Mouse (Mus musculus): Measurements from ENCODE around the gene Cdc42bpg. TPM values are rescaled to one million over a fixed set of nuclear protein-coding genes. Genes with fewer than 3 reads are reported as not detected.

The Cdc42bpg gene
- polyA plus RNA-seq, 1 experiment, result 0.69 TPM

DNA sequence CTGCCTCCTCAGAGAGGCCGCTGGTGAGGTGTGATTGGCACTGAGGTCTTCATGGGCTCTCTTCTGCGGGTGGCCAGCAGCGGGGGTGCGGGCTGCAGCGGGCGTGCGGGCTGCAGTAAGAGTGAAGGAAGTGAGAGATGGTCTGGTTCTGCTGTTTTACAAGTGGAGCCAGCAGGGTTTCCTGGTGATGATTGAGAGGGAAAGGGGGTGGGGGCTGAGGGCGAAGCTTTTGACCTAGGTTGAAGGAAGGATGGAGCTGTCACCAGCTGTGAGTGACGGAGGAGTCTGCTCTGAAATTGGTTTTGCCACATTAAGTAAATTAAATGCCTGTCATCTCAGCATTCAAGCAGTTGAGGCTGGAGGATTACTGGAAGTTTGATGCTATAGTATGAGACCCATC lies 42.5 kb downstream of the Cdc42bpg start:
- no peaks in the 10 kb centered on the region for H3K9me3 ChIP-seq (ENCODE audit: control insufficient read depth, low read length)
- H3K4me3 ChIP-seq (replicated peaks), result no peak overlapping the region
- peaks cover 18% of the 10 kb centered on the region for H3K4me1 ChIP-seq (ENCODE audit: control insufficient read depth)
- no peak for TF ChIP-seq TAL1 (IDR thresholded peaks at IDR 0.05; ENCODE audit: low read length)
- TF ChIP-seq GATA1 (IDR thresholded peaks at IDR 0.05; ENCODE audit: low read length), result no peak
- no peaks in the 10 kb centered on the region for H3K27me3 ChIP-seq (ENCODE audit: control insufficient read depth)
- H3K36me3 ChIP-seq (ENCODE audit: control insufficient read depth), result peaks cover 49% of the 10 kb centered on the region

GRCm38 (mm10) chr19:6349215-6349983 lies 43.1 kb downstream of the Cdc42bpg start:
- Histone ChIP-seq H3K4me3 (replicated peaks) (no peak overlapping the region), H3K36me3 (ENCODE audit: control insufficient read depth) (peaks cover 51% of the 10 kb centered on the region), H3K27me3 (ENCODE audit: control insufficient read depth) (no peaks in the 10 kb centered on the region), H3K9me3 (ENCODE audit: control insufficient read depth, low read length) (no peaks in the 10 kb centered on the region), H3K4me1 (ENCODE audit: control insufficient read depth) (peaks cover 16% of the 10 kb centered on the region)
- TF ChIP-seq GATA1 (IDR thresholded peaks at IDR 0.05; ENCODE audit: low read length) (no peak), TAL1 (IDR thresholded peaks at IDR 0.05; ENCODE audit: low read length) (no peak)

DNA sequence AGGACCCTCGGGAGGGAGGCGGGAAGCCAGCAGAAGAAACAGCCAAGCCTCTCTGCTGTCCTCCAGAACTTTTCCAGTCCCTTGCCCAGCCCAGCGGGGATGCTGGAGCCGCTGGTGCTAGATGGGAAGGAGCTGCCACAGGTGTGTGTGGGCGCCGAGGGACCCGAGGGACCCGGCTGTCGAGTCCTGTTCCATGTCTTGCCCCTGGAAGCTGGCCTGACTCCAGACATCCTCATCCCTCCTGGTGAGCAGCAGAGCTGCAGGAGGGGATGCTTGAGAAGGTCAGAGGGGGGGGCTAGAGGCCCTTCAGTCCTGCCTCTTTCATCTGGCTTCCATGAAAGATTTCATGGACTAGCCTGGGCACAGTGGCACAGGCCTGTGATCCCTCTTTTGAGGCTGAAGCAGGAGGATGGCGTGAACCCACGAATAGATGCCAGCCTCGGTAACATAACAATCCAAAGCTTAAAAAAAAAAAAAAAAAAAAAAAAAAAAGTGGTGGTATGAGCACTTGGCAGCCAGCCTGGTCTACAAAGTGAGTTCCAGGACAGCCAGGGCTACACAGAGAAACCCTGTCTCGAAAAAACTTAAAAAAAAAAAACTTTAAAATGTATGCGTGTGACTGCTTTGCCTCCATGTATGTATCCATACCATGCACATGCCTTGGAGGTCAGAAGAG lies 45.3 kb downstream of the Cdc42bpg start:
- no peaks in the 10 kb centered on the region for H3K27me3 ChIP-seq (ENCODE audit: control insufficient read depth)
- H3K4me3 ChIP-seq (replicated peaks), result no peak overlapping the region
- H3K9me3 ChIP-seq (ENCODE audit: control insufficient read depth, low read length), result no peaks in the 10 kb centered on the region
- H3K4me1 ChIP-seq (ENCODE audit: control insufficient read depth), result peaks cover 14% of the 10 kb centered on the region
- peaks cover 44% of the 10 kb centered on the region for H3K36me3 ChIP-seq (ENCODE audit: control insufficient read depth)
- TF ChIP-seq GATA1 (IDR thresholded peaks at IDR 0.05; ENCODE audit: low read length), result no peak
- TF ChIP-seq TAL1 (IDR thresholded peaks at IDR 0.05; ENCODE audit: low read length), result no peak

DNA sequence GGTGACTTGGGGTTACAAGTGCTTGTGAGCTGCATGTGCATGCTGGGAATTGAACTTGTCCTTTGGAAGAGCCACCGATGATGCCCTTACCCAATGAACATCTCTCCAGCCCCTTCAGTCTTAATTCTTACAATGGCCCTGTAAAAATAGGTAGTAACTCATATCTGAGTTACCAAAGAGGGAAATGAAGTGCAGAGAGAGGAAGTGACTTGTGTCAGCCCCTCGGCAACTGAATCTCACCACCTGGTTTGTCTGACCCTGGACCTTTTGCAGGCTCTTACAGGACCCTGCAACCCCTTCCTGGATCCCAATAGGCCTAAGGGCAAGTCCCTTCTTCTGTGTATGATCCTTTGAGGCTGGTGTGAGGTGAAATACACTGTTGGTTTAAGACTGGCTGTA lies 45.9 kb downstream of the Cdc42bpg start:
- TF ChIP-seq TAL1 (IDR thresholded peaks at IDR 0.05; ENCODE audit: low read length) (no peak), GATA1 (IDR thresholded peaks at IDR 0.05; ENCODE audit: low read length) (no peak)
- H3K9me3 ChIP-seq (ENCODE audit: control insufficient read depth, low read length), result no peaks in the 10 kb centered on the region
- no peaks in the 10 kb centered on the region for H3K27me3 ChIP-seq (ENCODE audit: control insufficient read depth)
- H3K4me1 ChIP-seq (ENCODE audit: control insufficient read depth), result peaks cover 14% of the 10 kb centered on the region
- peaks cover 39% of the 10 kb centered on the region for H3K36me3 ChIP-seq (ENCODE audit: control insufficient read depth)
- H3K4me3 ChIP-seq (replicated peaks), result no peak overlapping the region

- Histone ChIP-seq H3K9me3 (ENCODE audit: control insufficient read depth, low read length) (no peaks in the 10 kb centered on the region), H3K27me3 (ENCODE audit: control insufficient read depth) (no peaks in the 10 kb centered on the region), H3K36me3 (ENCODE audit: control insufficient read depth) (peaks cover 36% of the 10 kb centered on the region), H3K4me3 (replicated peaks) (no peak overlapping the region), H3K4me1 (ENCODE audit: control insufficient read depth) (peaks cover 7% of the 10 kb centered on the region)
- TF ChIP-seq GATA1 (IDR thresholded peaks at IDR 0.05; ENCODE audit: low read length), result no peak
- TF ChIP-seq TAL1 (IDR thresholded peaks at IDR 0.05; ENCODE audit: low read length), result no peak
Measured at GRCm38 (mm10) chr19:6354030-6354429, 47.8 kb downstream of the Cdc42bpg start.

- Histone ChIP-seq H3K4me1 (ENCODE audit: control insufficient read depth) (peaks cover 24% of the 10 kb centered on the region), H3K36me3 (ENCODE audit: control insufficient read depth) (peaks cover 46% of the 10 kb centered on the region), H3K4me3 (replicated peaks) (no peak overlapping the region), H3K27me3 (ENCODE audit: control insufficient read depth) (no peaks in the 10 kb centered on the region), H3K9me3 (ENCODE audit: control insufficient read depth, low read length) (no peaks in the 10 kb centered on the region)
- TF ChIP-seq GATA1 (IDR thresholded peaks at IDR 0.05; ENCODE audit: low read length), result no peak
- no peak for TF ChIP-seq TAL1 (IDR thresholded peaks at IDR 0.05; ENCODE audit: low read length)
Measured at GRCm38 (mm10) chr19:6361291-6361690, 55.0 kb downstream of the Cdc42bpg start.

- Histone ChIP-seq H3K4me3 (replicated peaks) (peak overlapping the region; percentile 79), H3K9me3 (ENCODE audit: control insufficient read depth, low read length) (no peaks in the 10 kb centered on the region), H3K36me3 (ENCODE audit: control insufficient read depth) (peaks cover 63% of the 10 kb centered on the region), H3K27me3 (ENCODE audit: control insufficient read depth) (no peaks in the 10 kb centered on the region), H3K4me1 (ENCODE audit: control insufficient read depth) (peaks cover 33% of the 10 kb centered on the region)
- no peak for TF ChIP-seq GATA1 (IDR thresholded peaks at IDR 0.05; ENCODE audit: low read length)
Measured at GRCm38 (mm10) chr19:6363091-6363410, 56.8 kb downstream of the Cdc42bpg start.

DNA sequence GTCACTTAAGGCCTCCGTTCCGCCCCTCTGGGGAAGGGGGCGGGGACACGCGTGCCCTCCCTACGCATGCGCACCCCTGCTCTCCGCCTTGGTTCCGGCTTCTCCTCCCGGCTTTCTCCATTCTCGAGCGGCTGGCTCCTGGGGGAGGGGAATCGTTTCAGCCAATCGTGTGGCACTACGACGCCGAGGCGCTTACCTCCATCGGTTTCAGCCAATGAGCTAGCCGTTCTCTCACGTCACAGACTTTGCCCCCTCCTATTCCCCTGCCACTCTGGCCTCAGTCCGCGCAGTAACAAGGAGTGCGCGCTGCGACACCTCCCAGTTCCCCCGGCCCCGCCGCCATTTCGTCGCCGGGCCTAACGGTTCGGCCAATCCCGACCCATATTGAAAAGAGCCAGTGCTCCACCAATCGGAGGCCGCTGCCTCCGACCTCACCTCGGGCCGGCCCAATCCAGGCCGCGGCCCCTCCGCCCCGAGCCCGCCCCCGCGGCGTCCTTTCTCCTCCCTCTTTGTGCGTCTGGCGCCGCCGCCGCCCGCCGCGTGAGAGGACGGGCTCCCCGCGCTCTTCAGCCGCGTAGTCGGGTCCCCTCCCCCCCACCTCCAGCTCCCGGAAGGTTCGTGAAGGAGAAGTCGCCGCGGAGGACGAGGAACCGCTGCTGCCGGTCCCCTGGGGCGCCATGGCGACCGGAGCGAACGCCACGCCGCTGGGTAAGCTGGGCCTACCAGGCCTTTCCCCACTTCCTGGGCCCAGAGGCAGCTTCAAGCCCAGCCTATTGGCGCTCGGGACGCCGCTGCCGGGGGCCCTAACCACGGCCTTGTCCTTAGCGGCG lies 57.4 kb downstream of the Cdc42bpg start, which contains the start of gene Sf1:
Gene Sf1 (plus strand): TSS at position 280 of the 830 bp plus-strand sequence.
- H3K36me3 ChIP-seq (ENCODE audit: control insufficient read depth), result peaks cover 67% of the 10 kb centered on the region
- peaks cover 33% of the 10 kb centered on the region for H3K4me1 ChIP-seq (ENCODE audit: control insufficient read depth)
- no peaks in the 10 kb centered on the region for H3K27me3 ChIP-seq (ENCODE audit: control insufficient read depth)
- no peaks in the 10 kb centered on the region for H3K9me3 ChIP-seq (ENCODE audit: control insufficient read depth, low read length)
- H3K4me3 ChIP-seq (replicated peaks), result peak within 1 kb of the TSS; percentile 79
- TF ChIP-seq GATA1 (IDR thresholded peaks at IDR 0.05; ENCODE audit: low read length) (no peak), TAL1 (IDR thresholded peaks at IDR 0.05; ENCODE audit: low read length) (no peak)

DNA sequence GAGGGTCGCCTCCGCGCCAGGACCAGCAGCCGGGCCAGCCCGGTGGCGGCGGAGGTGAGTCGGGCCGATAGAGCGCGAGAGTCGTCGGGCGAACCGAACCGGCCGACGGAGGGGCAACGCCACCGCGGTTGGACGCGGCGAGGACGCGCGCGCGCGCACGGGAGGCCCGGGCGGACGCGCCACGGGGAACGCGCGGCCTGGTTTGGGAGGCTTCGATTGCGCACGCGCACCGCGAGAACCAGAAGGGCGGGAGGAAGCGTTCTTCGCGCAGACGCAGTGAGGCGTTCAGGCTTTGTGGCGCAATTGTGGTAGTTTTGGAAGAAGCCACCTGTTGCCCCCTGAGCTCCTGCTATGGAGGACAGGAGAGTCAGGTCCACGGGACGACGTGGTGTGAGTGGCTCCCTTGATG lies 58.1 kb downstream of the Cdc42bpg start:
- peaks cover 33% of the 10 kb centered on the region for H3K4me1 ChIP-seq (ENCODE audit: control insufficient read depth)
- peak overlapping the region; percentile 79 for H3K4me3 ChIP-seq (replicated peaks)
- H3K27me3 ChIP-seq (ENCODE audit: control insufficient read depth), result no peaks in the 10 kb centered on the region
- no peaks in the 10 kb centered on the region for H3K9me3 ChIP-seq (ENCODE audit: control insufficient read depth, low read length)
- H3K36me3 ChIP-seq (ENCODE audit: control insufficient read depth), result peaks cover 71% of the 10 kb centered on the region
- TF ChIP-seq GATA1 (IDR thresholded peaks at IDR 0.05; ENCODE audit: low read length), result no peak
- TF ChIP-seq TAL1 (IDR thresholded peaks at IDR 0.05; ENCODE audit: low read length), result no peak

Data from erythroblast, embryonic 14.5 days (primary cell).